Mouse (Mus musculus): Measurements from ENCODE around the gene Rslcan18.
"Not testable (repeated sequence)": the region's sequence is repeated elsewhere in the genome, so short reads cannot be mapped to it uniquely, and the experiment has no call there.

The Rslcan18 gene

DNA sequence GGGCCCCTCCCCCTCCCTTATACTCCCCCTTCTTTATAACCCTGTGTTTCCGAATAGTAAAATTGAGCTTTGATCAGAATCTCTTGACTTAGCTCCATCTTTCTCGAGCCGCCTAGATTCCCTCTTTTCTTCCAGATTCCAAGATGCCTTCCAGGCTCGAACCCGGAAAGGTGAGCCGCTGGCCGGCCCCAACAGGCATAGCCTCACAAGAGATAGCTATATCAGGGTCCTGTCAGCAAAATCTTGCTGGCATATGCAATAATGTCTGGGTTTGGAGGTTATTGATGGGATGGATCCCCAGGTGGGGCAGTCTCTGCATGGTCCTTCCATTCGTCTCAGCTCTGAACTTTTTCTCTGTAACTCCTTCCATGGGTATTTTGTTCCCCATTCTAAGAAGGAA is at the start of gene Rslcan18:
Gene Rslcan18, minus strand, starts transcription at position 101 of the 400 bp plus-strand sequence.
- not testable (repeated sequence) for DNase-seq (ENCODE audit: inconsistent ontology term)

- DNase-seq (ENCODE audit: inconsistent ontology term), result peak; percentile 82
These were observed 12.1 kb upstream of the Rslcan18 start for GRCm38 (mm10) chr13:67128038-67128721.

GRCm38 (mm10) chr13:67127507-67127906 is 11.4 kb upstream of the Rslcan18 start:
- not testable (repeated sequence) for DNase-seq (ENCODE audit: inconsistent ontology term)

DNA sequence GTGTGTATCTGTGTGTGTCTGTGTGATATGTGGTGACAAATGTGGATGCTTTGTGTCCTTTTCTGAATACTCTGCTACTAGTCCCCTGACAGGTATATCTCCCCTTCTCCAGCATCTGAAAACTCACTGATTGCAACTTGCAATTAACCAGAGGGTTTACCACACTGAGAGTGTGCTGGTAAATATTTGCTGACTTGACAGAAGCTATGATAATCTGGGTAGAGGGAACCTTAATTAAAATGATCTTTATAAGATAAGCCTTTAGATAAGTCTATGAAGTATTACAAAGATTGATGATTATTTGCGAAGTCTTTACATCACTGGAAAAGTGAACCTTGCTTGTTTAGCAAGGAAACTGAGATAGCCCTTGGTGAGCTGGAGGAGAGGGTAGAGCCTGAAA is 8.4 kb upstream of the Rslcan18 start:
- no peak for DNase-seq (ENCODE audit: inconsistent ontology term)

GRCm38 (mm10) chr13:67121360-67121759 is 5.3 kb upstream of the Rslcan18 start, which contains the start of gene Zfp759:
Zfp759 (plus strand) TSS chr13:67121660.
- DNase-seq (ENCODE audit: inconsistent ontology term), result not testable (repeated sequence)

DNA sequence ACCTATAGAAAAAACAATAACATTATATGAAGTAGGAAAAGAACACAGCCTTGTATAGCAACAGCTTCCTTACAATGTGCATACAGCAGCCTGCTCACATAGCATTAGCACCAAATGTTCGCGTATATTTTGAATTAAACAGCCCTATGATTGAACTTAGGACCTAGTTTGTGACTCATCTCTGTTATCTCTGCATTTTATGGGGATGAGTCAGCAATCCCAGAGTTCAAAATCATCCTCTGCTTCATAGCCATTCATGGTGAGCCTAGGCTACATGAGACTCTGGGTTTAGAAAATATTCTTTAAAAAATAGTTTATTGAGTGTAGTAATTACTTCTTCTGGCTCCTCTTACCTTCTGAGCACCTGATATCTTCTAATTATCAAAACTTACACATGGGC is 2.8 kb downstream of the Rslcan18 start:
- DNase-seq (ENCODE audit: inconsistent ontology term), result no peak

DNA sequence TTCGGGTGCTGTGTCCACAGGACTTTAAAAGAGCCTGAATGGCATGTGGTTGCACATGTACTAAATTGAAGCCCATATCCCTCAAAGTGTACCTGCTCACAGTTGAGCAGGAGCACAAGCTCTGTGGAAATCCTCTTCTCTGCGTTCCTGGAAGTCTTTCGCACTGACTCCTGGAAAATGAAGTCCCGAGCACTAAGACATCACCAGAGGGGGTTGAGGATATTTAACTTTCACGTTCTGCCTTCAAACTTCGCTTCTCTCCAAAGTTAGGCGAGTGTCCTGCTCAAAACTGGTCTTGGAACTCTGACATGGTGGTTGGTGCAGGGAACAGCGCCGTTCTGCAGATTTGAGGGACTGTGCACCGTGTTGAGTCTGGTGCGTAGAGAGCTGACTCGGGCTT is 4.0 kb downstream of the Rslcan18 start:
- no peak for DNase-seq (ENCODE audit: inconsistent ontology term)

- DNase-seq (ENCODE audit: inconsistent ontology term), result no peak
These were observed 7.2 kb downstream of the Rslcan18 start for GRCm38 (mm10) chr13:67108821-67109206.

DNA sequence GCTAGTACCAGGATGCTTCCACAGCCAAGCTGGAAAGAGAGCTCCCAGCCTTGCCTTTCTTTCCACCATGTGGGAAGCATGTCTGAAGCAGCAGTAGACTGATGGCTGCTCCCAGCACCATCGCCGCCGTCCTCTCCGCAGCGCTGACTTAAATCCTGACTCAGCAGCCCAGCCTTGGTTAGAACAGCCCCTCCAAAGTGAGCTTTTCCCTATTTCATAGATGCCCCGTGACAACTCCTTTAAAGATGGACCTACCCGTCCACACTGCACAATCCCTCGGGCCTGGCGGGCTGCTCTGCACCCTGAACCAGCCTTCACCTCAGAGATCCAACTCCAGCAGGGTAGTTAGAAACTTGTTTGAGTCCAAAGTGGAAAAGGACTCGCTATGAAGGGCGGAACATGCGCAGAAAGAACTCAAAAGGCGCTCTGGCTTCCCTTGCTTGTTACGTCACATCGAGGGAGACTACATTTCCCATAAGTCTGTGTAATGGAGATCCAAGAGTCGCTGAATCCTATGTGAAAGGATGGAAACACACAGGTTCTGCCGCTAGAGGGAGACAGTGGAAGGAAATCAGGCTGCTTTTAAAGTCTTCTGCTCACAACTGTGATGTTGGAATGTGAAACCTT is 7.8 kb downstream of the Rslcan18 start, which contains the start of gene Gm28557:
Gene Gm28557, minus strand, starts transcription at position 411 of the 627 bp plus-strand sequence.
- DNase-seq (ENCODE audit: inconsistent ontology term), result peak; percentile 94

GRCm38 (mm10) chr13:67107681-67108080 is 8.4 kb downstream of the Rslcan18 start:
- no peak for DNase-seq (ENCODE audit: inconsistent ontology term)

DNA sequence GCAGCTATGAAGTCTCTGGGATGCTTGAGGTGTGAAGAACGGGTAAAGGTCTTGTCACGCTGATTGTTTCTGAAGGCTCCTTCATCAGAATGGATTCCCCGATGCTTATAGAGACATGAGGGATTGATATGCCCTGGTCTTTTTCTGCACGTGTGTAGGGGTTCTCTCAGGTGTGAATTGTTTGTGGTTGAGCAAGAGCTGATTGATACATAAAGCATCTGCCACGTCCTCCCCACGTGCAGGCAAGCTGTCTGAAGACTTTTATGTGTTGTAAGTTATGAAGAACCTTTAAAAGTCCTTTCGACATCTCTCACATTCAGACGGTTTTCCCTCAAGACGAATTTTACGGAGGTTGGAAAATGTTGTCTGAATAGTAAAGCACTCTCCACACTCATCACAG is 18.2 kb downstream of the Rslcan18 start, which contains the start of gene Zfp708:
Gene Zfp708, minus strand, starts transcription at position 101 of the 400 bp plus-strand sequence.
- no peak for DNase-seq (ENCODE audit: inconsistent ontology term)

DNA sequence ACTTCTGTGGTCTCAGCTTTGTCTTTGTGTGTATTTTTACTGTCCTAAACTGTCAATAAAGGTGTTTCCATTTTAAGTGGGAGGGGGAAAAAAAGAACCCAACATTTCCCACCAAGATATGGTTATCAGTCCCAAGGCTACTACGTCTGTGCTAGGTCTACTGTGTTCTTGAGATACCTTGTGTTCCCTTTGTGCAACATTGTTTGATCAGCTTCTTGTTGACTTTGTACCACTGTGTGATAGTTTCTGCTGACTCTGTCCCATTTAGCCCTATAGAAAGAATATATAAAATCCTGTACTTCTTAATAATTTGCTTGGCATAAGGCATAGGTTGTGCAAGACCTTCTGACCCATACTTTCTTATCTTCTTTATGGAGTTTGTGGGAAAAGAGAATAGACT is 25.9 kb downstream of the Rslcan18 start:
- no peak for DNase-seq (ENCODE audit: inconsistent ontology term)

GRCm38 (mm10) chr13:67081946-67082345 is 34.1 kb downstream of the Rslcan18 start:
- no peak for DNase-seq (ENCODE audit: inconsistent ontology term)

DNA sequence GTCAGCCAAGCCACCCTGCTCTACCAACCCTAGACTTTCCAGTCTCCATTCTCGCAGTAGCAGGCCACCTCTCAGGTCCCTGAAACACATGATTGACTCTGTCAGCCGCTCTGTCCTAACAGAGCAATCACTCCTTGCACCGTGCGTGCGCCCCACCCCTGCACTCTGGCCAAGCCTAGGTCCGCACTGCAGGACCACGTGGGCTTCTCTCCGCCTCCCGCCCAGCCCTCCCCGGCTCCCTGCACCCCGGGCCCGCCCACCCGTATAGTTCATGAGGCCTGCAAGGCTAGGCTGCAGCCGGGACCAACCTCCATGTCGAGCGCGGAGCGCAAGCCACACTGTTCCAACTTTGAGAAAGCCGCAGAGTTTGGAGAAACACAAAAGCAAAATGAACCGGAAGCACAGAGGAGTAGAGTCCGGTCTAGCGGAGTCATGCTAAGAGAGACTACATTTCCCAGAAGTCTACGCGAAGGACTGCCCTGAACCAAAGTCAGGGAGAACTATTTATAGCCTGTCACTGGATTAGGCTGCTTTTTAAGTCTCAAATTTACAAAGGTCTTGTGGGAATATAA is 34.8 kb downstream of the Rslcan18 start:
- peak; percentile 90 for DNase-seq (ENCODE audit: inconsistent ontology term)

DNA sequence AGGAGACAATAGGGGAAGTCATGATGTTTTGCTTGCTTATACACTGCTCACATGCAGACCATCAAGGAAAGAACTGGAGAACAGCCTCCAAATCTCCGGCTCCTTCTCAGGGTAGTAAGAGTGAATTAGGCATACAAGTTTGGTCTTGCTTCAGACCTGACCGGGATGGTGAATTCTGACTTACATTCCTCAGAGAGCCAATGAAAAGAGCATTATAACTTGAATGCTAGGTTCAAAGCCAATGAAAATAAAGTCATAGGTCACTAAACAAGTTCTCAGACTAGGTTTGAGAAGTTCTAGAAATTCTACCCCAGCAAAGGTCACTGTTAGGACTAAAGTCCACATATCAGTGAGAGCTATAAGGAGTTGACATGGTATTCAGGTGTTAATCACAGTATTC is 38.8 kb downstream of the Rslcan18 start:
- no peak for DNase-seq (ENCODE audit: inconsistent ontology term)

DNA sequence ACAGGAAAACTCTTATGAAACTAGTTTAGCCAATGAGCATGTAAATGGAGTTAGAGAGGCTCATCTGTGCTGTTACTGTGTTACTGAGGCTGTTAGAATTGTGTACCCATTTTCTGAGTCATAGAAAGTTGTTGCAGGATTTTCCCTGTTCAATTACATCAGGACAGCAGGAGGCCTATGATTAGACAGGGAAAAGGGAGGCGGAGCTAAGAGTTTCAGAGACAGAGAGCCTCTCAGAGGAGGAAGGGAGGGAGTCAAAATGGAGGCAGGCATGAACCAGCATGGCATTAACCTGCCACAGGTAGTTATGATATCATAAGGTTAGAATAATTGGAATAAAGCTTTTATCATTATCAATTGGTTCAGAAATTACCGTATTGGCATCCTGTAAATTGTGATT is 43.3 kb downstream of the Rslcan18 start:
- no peak for DNase-seq (ENCODE audit: inconsistent ontology term)

DNA sequence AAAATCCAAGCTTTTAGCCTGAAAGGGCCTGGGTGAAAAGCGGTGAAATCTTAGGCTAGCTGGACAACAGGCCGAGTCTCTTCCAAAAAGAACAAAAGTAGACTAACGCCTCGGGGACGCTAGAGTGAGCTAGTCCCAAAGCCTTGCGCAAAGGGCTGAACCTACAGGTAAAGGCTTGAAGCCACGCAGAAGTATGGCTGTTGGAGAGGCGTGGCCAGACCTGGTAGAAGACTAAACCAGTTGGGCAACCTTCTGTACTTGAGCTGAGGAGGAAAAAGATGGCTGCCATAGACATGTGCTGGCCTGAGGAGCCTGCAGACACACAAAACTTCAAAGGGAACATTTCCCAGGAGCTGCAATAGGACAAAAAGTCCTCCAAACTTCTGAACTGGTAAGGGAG is 50.7 kb downstream of the Rslcan18 start:
- DNase-seq (ENCODE audit: inconsistent ontology term), result no peak

DNA sequence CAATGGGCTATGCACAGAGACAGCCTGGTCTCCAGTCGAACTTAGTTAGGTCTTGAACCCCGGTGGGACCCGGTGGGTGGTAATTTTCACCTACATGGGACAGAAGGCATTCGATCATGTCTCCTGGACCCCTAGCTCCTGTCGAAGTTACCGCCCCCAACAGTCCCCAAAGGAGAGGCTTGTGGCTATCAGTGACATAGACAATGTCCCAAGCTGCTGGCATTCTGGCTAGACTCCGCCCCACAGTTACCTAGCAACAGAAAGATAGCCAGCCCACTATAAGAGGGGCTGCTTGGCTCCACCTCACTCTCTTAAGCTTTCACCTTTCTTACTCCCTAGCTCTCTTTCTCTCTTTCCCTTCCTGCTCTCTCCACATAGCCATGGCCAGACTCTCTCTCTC is 53.6 kb downstream of the Rslcan18 start:
- no peak for DNase-seq (ENCODE audit: inconsistent ontology term)

DNA sequence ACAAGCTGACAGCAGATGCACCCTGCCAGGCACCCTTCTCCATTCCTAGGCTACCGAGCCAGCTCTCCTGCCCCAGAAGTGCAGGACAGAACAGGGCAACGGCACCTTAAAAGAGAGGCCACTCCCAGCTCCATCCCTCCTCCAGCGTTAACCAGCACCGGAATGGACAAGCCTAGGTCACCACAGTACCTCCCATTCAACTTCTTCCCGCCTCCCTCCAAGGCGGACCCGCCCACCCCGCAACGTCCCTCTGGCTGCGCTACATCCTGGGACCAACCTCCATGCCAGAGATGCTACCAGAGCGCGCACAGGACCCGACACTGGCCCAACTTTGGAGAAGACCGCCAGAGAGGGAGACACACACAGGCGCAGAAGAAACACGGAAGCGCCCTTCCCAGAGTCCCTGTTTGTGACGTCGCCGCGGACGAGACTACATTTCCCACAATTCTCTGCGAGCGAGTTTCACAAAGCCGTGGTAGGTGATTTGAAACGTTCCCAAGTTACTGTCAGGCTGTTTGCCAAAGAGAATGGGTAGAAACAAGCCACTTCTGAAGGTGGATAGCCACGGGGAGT is 55.2 kb downstream of the Rslcan18 start, which contains the start of gene Zfp712:
Gene Zfp712, minus strand, starts transcription at position 385 of the 573 bp plus-strand sequence.
- DNase-seq (ENCODE audit: inconsistent ontology term), result peak; percentile 97

GRCm38 (mm10) chr13:67060161-67060785 is 55.8 kb downstream of the Rslcan18 start:
- DNase-seq (ENCODE audit: inconsistent ontology term), result peak; percentile 74
